Mouse (Mus musculus): ENCODE measurements at regions not wholly inside any gene's neighbourhood (a gene's known extent, or its start where the extent isn't known, plus 50 kb on each side); places are given as distances from the start of the nearest gene placed in this dataset.
"Not testable (repeated sequence)": the region's sequence is repeated elsewhere in the genome, so short reads cannot be mapped to it uniquely, and the experiment has no call there.

DNA sequence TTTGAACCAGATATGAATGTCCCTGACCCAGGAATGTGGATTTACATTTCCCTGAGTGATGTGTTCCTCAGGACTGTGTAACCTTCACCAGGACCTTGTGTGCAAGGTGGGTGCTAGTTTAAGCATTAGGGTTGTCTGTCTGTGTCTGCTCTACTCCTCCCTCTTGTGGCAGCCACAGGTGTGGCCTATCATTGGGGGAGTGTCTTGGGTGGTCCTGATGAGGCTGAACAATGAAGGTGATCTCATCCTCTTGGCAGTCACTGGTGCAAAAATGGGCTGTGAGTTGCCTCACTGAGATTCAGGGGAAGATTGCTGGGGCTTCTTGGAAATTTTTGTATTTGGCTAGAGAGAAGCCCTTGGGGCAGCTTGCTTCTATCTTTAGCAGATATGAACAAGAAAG is 179.4 kb upstream of the Ube2e1 start:
- no peaks in the 10 kb centered on the region for H3K36me3 ChIP-seq
- H3K4me3 ChIP-seq = no peak overlapping the region
- no peak overlapping the region for H3K27ac ChIP-seq
- H3K9me3 ChIP-seq = no peaks in the 10 kb centered on the region
- ATAC-seq (ENCODE audit: insufficient number of reproducible peaks, low FRiP score, low TSS enrichment, low read depth) = no peak
- no peaks in the 10 kb centered on the region for H3K27me3 ChIP-seq
- no peak overlapping the region for H3K9ac ChIP-seq
- no peaks in the 10 kb centered on the region for H3K4me1 ChIP-seq
- H3K4me2 ChIP-seq = no peak overlapping the region

DNA sequence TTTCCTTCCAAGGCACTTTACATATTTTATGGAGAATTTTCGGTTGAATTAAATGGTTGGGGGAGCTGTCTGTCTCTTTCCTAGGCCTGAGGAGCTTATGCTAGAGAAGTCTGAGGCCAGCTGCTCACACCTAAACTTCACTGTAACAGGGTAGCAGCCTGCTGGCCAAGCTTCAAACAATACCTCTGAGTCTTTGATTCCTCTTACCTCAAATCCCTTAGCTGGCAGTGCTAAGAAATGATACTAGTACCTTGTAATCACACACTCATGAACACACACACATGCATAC is 176.6 kb upstream of the Ube2e1 start:
- H3K4me1 ChIP-seq = no peaks in the 10 kb centered on the region
- H3K9ac ChIP-seq = no peak overlapping the region
- no peak overlapping the region for H3K4me3 ChIP-seq
- H3K27me3 ChIP-seq = no peaks in the 10 kb centered on the region
- H3K27ac ChIP-seq = no peak overlapping the region
- WGBS = 43% methylated on average over 1 of the region's 1 CpGs
- H3K4me2 ChIP-seq = no peak overlapping the region
- H3K9me3 ChIP-seq = no peaks in the 10 kb centered on the region
- H3K36me3 ChIP-seq = no peaks in the 10 kb centered on the region
- no peak for ATAC-seq (ENCODE audit: insufficient number of reproducible peaks, low FRiP score, low TSS enrichment, low read depth)

DNA sequence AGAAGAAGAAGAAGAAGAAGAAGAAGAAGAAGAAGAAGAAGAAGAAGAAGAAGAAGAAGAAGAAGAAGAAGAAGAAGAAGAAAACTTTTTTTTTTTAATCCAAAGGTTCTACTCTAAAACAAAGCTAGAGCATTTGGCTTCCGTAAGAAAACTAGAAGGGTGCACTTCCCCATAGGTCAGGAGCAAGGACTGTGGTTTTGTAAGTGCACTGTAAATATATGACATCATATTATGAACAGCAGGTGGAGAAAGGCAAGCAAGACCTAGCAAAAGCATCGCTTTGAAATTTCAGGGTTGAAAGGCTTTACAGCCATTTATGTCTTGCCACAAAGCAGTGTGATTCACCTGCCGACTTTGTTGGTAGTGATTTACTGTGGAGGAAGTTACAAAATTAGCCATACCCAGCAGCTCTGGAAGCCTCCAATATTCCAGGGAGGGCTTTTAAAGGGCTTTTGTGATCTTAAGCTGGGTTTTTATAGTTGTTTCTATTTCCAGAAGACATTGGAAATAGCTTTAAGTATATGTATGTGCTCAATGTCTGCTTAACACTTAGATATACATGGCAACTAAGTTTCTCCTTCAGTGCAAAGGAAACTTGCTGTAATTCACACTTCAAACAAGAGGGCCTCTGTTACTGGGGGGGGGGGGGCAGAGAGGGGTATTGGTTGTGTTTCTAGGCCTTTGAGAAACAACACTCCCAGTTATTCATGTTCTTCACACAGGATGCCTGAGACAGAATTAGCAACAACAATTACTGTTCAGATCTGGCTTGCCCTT is 176.1 kb upstream of the Ube2e1 start:
- Histone ChIP-seq H3K9me3 (no peaks in the 10 kb centered on the region), H3K9ac (no peak overlapping the region), H3K36me3 (no peaks in the 10 kb centered on the region), H3K4me3 (no peak overlapping the region), H3K4me2 (no peak overlapping the region), H3K4me1 (no peaks in the 10 kb centered on the region), H3K27me3 (no peaks in the 10 kb centered on the region), H3K27ac (no peak overlapping the region)
- no peak for ATAC-seq (ENCODE audit: insufficient number of reproducible peaks, low FRiP score, low TSS enrichment, low read depth)
- WGBS = 41% methylated on average over 3 of the region's 3 CpGs

DNA sequence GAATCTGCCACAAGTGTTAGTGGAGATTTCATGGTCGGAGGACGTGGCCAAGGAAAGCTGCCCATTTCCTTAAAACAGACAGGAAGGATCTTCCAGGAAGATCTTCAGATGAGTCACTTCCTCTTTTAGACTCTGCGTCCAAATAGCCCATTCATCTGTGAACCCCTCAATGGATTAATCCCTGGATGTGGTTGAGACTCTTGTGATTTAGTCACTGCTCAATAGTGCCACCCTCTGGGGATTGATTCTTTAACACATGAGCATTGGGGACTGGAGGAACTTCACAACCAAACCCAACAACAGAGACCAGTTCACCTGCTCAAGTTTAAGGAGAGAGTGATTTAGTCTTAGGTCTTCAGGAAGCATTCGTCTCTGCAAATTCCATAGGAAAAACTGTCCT is 174.5 kb upstream of the Ube2e1 start:
- Histone ChIP-seq H3K9ac (no peak overlapping the region), H3K27me3 (no peaks in the 10 kb centered on the region), H3K4me1 (no peaks in the 10 kb centered on the region), H3K27ac (no peak overlapping the region), H3K9me3 (no peaks in the 10 kb centered on the region), H3K36me3 (no peaks in the 10 kb centered on the region), H3K4me3 (no peak overlapping the region), H3K4me2 (no peak overlapping the region)
- no peak for ATAC-seq (ENCODE audit: insufficient number of reproducible peaks, low FRiP score, low TSS enrichment, low read depth)
- 72% methylated on average over 4 of the region's 4 CpGs for WGBS

DNA sequence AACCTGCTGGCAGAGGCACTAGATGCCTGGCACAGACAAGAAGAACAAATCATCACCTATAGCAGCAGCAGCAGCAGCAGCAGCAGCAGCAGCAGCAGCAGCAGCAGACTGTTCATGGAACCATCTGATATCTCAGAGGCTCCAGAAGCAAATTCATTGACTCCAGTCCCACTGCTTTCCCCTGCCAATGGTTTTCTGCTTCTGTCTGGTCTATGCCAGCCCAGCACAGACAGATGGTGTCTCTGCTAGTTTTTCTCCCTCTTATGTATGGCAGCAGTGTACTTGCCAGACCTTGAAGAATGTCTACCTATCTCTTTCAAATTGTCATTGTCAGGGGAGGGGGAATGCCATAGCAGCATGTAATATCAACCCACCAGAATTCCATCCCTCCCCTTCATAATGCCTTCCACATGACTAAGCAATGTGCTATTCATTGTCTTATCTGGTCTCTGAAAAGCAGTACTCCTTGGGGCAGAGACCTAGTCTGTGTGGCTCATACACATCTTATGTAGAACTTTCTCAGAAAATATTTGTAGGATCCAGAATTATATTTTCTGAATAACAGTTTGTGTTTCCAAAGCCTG is 168.7 kb upstream of the Ube2e1 start:
- no peak for ATAC-seq (ENCODE audit: insufficient number of reproducible peaks, low FRiP score, low TSS enrichment, low read depth)
- H3K9ac ChIP-seq = no peak overlapping the region
- H3K4me3 ChIP-seq = no peak overlapping the region
- no peaks in the 10 kb centered on the region for H3K27me3 ChIP-seq
- H3K4me2 ChIP-seq = no peak overlapping the region
- no peaks in the 10 kb centered on the region for H3K4me1 ChIP-seq
- H3K36me3 ChIP-seq = no peaks in the 10 kb centered on the region
- no peak overlapping the region for H3K27ac ChIP-seq
- H3K9me3 ChIP-seq = no peaks in the 10 kb centered on the region

DNA sequence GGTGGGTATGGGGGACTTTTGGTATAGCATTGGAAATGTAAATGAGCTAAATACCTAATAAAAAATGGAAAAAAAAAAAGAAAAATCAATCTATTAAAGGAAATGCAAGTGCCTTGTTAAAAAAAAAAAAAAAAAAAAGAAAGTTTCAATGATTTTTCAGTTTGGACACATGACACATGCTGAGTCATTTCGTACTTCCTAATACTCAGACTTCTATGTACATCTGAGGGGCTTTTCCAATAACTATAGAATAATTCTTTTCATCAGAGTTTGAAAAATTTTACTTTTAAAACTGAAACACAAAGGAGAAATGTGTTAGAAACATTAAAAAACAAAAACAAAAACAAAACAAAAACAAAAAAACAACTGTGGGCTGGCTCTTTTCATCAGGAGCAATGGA is 162.4 kb upstream of the Ube2e1 start:
- Histone ChIP-seq H3K36me3 (no peaks in the 10 kb centered on the region), H3K4me3 (no peak overlapping the region), H3K27me3 (no peaks in the 10 kb centered on the region), H3K4me1 (no peaks in the 10 kb centered on the region), H3K4me2 (no peak overlapping the region), H3K9ac (no peak overlapping the region), H3K9me3 (no peaks in the 10 kb centered on the region), H3K27ac (no peak overlapping the region)
- no peak for ATAC-seq (ENCODE audit: insufficient number of reproducible peaks, low FRiP score, low TSS enrichment, low read depth)
- WGBS = 82% methylated on average over 1 of the region's 1 CpGs

DNA sequence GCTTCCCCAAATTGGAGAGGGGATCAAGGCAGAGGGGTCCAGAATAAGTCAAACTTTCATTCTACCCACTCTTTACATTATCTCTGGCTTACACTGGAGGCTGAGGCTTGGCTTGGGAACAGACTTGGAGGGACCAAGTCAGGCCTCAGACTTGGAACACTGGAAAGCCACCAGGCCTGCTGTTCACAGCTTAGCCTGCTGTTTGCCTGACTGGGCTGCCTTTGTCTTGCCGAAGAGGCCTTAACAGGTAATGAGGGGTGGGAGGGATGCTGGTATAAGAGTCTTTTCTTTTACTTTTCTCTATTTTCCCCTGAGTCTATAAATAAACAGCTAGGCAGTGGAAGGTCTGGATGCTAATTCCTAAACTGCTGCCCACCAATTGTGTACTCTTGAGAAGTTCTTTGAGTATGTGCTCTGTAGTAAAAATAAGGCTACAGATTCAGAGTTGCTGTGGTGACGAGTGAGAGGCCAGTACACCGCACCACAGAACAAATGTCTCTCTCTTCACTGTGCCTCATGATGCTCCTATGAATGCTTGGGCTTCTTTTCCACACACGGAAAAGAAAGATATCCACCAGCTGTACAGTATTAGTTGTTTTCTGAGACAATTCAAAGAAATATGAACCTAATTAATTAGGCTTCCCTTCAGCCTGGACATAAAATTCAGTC is 154.6 kb upstream of the Ube2e1 start:
- ATAC-seq (ENCODE audit: insufficient number of reproducible peaks, low FRiP score, low TSS enrichment, low read depth) = no peak
- WGBS = 64% methylated on average over 4 of the region's 4 CpGs

DNA sequence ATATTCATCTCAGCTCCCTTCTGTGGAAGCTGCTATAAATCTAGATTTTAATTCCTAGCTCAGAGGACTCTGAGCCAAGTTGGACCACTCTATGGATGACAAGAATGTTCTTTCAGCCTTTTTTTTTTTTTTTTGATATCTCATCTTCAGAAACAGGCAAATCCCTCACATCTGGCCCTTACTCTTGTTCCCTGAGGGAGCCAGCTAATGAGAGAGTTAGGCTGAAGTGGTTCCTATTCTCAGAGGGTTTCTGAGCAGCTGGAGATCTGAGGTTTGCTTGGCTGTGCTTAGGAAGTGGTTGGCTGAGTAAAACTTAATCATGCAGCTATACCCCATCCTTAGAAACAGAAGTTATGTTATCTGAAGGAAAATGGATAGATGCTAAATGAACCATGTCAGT is 153.9 kb upstream of the Ube2e1 start:
- H3K4me1 ChIP-seq = no peaks in the 10 kb centered on the region
- H3K4me2 ChIP-seq = no peak overlapping the region
- no peak overlapping the region for H3K4me3 ChIP-seq
- H3K27me3 ChIP-seq = no peaks in the 10 kb centered on the region
- ATAC-seq (ENCODE audit: insufficient number of reproducible peaks, low FRiP score, low TSS enrichment, low read depth) = no peak
- H3K9ac ChIP-seq = no peak overlapping the region
- no peaks in the 10 kb centered on the region for H3K9me3 ChIP-seq
- H3K27ac ChIP-seq = no peak overlapping the region
- no peaks in the 10 kb centered on the region for H3K36me3 ChIP-seq

More for the DNA sequence above, 154.6 kb upstream of the Ube2e1 start:
- H3K36me3 ChIP-seq = no peaks in the 10 kb centered on the region
- H3K4me3 ChIP-seq = no peak overlapping the region
- no peak overlapping the region for H3K9ac ChIP-seq
- H3K4me1 ChIP-seq = no peaks in the 10 kb centered on the region
- H3K27ac ChIP-seq = no peak overlapping the region
- no peaks in the 10 kb centered on the region for H3K27me3 ChIP-seq
- no peak overlapping the region for H3K4me2 ChIP-seq
- no peaks in the 10 kb centered on the region for H3K9me3 ChIP-seq

DNA sequence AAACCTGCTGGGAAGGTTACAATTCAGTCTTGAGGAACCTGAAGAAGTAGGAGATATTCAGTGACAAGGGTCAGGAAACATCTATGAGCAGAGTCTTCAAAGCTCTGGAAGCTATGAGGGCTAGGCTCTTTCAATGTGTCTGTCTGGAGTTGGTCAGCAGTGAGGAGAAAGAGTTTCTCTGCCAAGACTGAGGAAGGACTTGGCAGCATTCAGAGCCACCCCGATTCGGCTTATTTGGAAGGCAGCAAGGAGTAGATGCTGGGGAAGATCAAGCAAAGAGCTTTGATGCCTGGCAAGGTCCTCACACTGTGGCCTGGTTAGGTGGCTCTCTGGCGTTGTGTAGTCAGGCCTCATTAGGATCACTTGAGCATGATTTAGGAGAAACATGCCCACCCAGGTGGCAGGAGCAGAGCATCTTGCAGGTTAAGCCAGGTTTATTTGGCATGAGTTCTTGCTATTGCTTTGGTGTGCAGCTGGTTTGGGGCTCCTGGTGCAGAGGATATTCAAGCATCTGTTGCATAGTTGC is 145.2 kb upstream of the Ube2e1 start:
- Histone ChIP-seq H3K36me3 (no peaks in the 10 kb centered on the region), H3K9ac (no peak overlapping the region), H3K4me1 (no peaks in the 10 kb centered on the region), H3K27ac (no peak overlapping the region), H3K4me3 (no peak overlapping the region), H3K9me3 (no peaks in the 10 kb centered on the region), H3K27me3 (no peaks in the 10 kb centered on the region), H3K4me2 (no peak overlapping the region)
- no peak for ATAC-seq (ENCODE audit: insufficient number of reproducible peaks, low FRiP score, low TSS enrichment, low read depth)
- WGBS = 59% methylated on average over 3 of the region's 3 CpGs

DNA sequence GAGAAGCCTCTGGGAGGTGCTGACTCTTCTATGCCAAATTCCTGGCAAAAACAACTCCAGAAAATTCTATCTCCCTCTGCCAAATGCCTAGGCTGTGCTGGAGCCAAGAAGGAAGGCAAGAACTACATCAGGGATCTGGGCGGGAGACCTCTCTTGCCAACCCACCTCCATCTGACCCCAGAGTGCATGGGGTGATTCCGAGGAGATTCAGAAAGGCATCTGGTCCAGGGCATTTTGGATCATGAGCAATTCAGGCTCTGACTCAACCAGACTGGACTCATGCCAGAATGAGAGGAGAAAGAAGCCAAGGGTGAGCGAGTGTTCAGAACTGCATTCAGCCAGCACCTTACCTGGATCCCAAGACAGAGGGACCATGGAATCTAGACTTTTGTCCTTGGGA is 137.0 kb upstream of the Ube2e1 start:
- 58% methylated on average over 3 of the region's 3 CpGs for WGBS

DNA sequence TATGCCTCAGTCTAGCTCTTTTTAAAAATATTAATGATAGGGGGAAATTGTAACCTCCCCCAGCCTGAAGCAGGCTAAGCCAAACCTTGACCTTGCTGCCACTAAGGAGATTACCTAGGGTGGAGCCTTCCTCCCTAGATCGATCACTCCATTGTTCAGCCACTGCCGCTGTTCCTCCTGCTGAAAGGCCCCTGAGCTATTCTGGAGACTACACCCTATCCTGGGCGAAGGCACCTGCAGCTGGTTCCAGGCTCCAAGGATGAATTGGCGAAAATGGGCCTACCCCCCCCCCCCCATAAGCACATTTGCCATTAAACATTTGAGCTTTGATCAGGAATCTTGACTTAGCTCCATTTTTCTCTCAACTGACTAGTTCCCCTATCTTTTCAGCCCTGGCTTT is 135.2 kb upstream of the Ube2e1 start:
- 80% methylated on average over 4 of the region's 4 CpGs for WGBS
- not testable (repeated sequence) for H3K36me3 ChIP-seq; H3K4me3 ChIP-seq; H3K27ac ChIP-seq; ATAC-seq (ENCODE audit: insufficient number of reproducible peaks, low FRiP score, low TSS enrichment, low read depth); H3K9me3 ChIP-seq; H3K4me2 ChIP-seq; H3K4me1 ChIP-seq; H3K27me3 ChIP-seq; H3K9ac ChIP-seq

More for the DNA sequence above, 137.0 kb upstream of the Ube2e1 start:
- ATAC-seq (ENCODE audit: insufficient number of reproducible peaks, low FRiP score, low TSS enrichment, low read depth) = no peak
- Histone ChIP-seq H3K4me1 (peaks cover 1% of the 10 kb centered on the region; the same call in 1 of the 2 replicates), H3K27ac (no peak overlapping the region), H3K9me3 (no peaks in the 10 kb centered on the region), H3K9ac (no peak overlapping the region), H3K4me2 (no peak overlapping the region), H3K36me3 (no peaks in the 10 kb centered on the region), H3K27me3 (no peaks in the 10 kb centered on the region), H3K4me3 (no peak overlapping the region)

DNA sequence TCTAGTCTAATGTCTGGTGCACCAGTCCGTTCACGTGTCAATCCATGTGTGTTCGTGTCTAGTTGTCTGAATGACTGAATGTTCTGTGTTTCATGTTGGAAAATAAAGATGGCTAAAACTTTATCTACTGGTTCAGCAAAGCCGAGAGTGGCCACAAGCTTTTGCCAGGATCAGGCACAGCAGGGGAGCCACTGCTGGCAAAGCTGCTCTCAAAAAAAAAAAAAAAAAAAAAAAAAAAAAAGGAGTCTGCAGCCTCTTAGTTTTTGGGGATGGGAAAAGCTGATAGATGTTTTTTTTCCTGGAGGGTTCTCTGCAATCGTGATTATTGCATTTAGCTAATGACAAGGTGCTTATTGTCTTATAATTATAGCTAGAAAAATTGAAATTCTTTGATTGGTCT is 132.5 kb upstream of the Ube2e1 start:
- ATAC-seq (ENCODE audit: insufficient number of reproducible peaks, low FRiP score, low TSS enrichment, low read depth); H3K27ac ChIP-seq; H3K9me3 ChIP-seq; H3K4me1 ChIP-seq; H3K9ac ChIP-seq; H3K27me3 ChIP-seq; H3K36me3 ChIP-seq; H3K4me3 ChIP-seq; H3K4me2 ChIP-seq: not testable (repeated sequence)
- 29% methylated on average over 5 of the region's 5 CpGs for WGBS

Measured in limb, embryonic 15.5 days (tissue).